Mouse (Mus musculus) cortical plate, adult 2 months (tissue): ENCODE data around the gene Faap100.

Experiments used
- CTCF ChIP-seq: fragments of 200-500 bp; IDR thresholded peaks from 2 replicates; pipeline ENCODE4 v1.5.1; 2011; ENCODE audit warnings: mild to moderate bottlenecking, control low read depth, low read length; ENCODE audit not compliant: insufficient read depth; ENCODE audit errors: extremely low read depth
- POLR2A ChIP-seq: fragments of 200-500 bp; IDR thresholded peaks from 2 replicates; pipeline ENCODE4 v1.6.1; 2011; ENCODE audit warnings: mild to moderate bottlenecking, low read length, control low read depth; ENCODE audit not compliant: insufficient read depth; ENCODE audit errors: extremely low read depth

DNA sequence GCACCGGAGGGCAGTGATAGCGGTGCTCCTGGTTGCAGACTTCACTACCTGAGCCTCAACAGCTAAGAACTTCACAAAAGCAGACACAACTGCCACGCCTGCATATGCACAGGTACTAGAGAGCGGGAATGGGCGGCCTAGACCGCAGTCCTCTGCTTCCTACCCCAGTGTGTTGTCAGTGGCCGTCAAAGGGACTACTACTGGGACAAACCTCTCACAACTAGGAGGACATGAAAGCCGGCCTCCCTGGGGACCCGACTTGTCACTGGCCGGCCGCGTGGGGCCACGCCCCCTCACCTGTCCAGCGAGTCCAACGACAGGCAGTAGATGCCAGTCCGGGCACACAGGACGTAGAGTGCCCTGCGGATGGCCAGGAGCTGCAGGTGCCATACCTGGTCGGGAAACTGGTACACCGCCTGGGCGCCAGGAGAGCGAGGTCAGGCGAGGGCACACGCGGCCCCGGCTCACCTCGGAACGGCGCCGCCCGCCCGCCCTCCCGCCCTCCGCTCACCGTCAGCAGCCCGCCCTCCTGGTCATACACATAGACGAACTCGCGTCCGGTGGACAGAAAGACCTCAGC lies 443 bp downstream of the Faap100 start:
- TF ChIP-seq CTCF (no peak), POLR2A (no peak)
